Mouse (Mus musculus) spleen, adult 2 months (tissue): ENCODE measurements at regions not wholly inside any gene's neighbourhood (a gene's known extent, or its start where the extent isn't known, plus 50 kb on each side); places are given as distances from the start of the nearest gene placed in this dataset.

Source experiments
- CTCF ChIP-seq: fragments of 200-500 bp; IDR thresholded peaks from 2 replicates; pipeline ENCODE4 v1.5.1; 2011; ENCODE audit warnings: mild to moderate bottlenecking, inconsistent platforms; ENCODE audit not compliant: insufficient read depth, insufficient read length, insufficient replicate concordance; ENCODE audit errors: extremely low read depth
- POLR2A ChIP-seq: fragments of 200-500 bp; IDR thresholded peaks from 2 replicates; pipeline ENCODE4 v1.6.1; 2011; ENCODE audit warnings: low read depth, low read length, inconsistent platforms

GRCm38 (mm10) chr15:61259047-61259446 lies 336.2 kb upstream of the A1bg start:
- TF ChIP-seq CTCF (no peak), POLR2A (no peak)
